Mouse (Mus musculus) kidney, adult 2 months (tissue): ENCODE measurements at regions not wholly inside any gene's neighbourhood (a gene's known extent, or its start where the extent isn't known, plus 50 kb on each side); places are given as distances from the start of the nearest gene placed in this dataset.

ENCODE experiments used
- DNase-seq: peaks from one replicate; pipeline ENCODE4 v3.0.0; 2021
- H3K27ac ChIP-seq: fragments of 200-500 bp; 2 replicates; pipeline ENCODE4 v1.5.1; 2012; ENCODE audit warnings: low read depth, low read length, control low read depth, inconsistent platforms; ENCODE audit not compliant: insufficient read depth
- H3K27me3 ChIP-seq: fragments of 200-500 bp; replicated peaks from 2 replicates; pipeline ENCODE4 v1.6.1; 2012; ENCODE audit warnings: mild to moderate bottlenecking, moderate library complexity, low read length, inconsistent platforms; ENCODE audit not compliant: control insufficient read depth, insufficient read depth
- H3K36me3 ChIP-seq: fragments of 200-500 bp; 2 replicates; pipeline ENCODE4 v1.6.1; 2012; ENCODE audit warnings: mild to moderate bottlenecking, moderate library complexity, low read length, inconsistent platforms; ENCODE audit not compliant: control insufficient read depth, insufficient read depth
- H3K4me1 ChIP-seq: fragments of 200-500 bp; 2 replicates; pipeline ENCODE4 v1.6.1; 2011; ENCODE audit warnings: low read length; ENCODE audit not compliant: control insufficient read depth, insufficient read depth
- H3K4me3 ChIP-seq: fragments of 200-500 bp; 2 replicates; pipeline ENCODE4 v1.5.1; 2011; ENCODE audit warnings: mild to moderate bottlenecking, low read depth, low read length, control low read depth; ENCODE audit not compliant: insufficient read depth
- CTCF ChIP-seq: fragments of 200-500 bp; conservative IDR thresholded peaks from 2 replicates; pipeline ENCODE4 v1.5.1; 2011; ENCODE audit warnings: low read depth, mild to moderate bottlenecking, control low read depth, low read length, moderate library complexity, mixed read lengths; ENCODE audit not compliant: insufficient read depth, insufficient read length
- POLR2A ChIP-seq: fragments of 200-500 bp; IDR thresholded peaks from one replicate; pipeline ENCODE4 v1.6.1; 2011; ENCODE audit warnings: low read depth, low read length, control low read depth
- WGBS: fragments of 180-500 bp; shearing (Covaris S2); methylation state at CpG from one replicate; pipeline ENCODE4 v1.1.7; 2018; 5-methylcytosine and 5-hydroxymethylcytosine counted together

DNA sequence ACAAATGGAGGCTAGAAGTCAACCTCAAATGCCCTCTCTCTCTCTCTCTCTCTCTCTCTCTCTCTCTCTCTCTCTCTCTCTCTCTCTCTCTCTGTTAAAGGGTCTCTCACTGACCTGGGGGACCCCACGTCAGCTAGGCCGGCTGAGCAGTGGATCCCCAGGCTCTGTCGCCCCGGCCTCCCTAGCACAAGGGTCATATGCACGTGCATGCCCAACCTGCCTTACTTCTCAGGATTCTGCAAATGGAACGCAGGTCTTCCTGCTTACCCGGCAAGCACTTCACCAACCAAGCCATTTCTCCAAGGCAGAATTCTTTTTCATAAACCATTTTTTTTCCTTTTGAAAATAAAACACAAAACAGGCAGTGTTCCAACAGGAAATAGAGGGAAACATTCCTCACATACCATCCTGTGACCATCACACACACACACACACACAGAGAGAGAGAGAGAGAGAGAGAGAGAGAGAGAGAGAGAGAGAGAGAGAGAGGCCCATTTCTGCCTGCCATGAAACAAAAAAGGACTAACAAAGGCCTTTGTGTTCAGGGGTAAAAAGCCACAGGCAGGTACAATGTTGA, 150.4 kb upstream of the Noct start:
- no peak overlapping the region for H3K4me3 ChIP-seq
- TF ChIP-seq CTCF (no peak), POLR2A (no peak)
- WGBS = 60% methylated on average over 7 of the region's 7 CpGs
- H3K4me1 ChIP-seq = no peaks in the 10 kb centered on the region
- peak; percentile 26 for DNase-seq
- no peaks in the 10 kb centered on the region for H3K27me3 ChIP-seq
- H3K36me3 ChIP-seq = no peaks in the 10 kb centered on the region
- no peak overlapping the region for H3K27ac ChIP-seq

GRCm38 (mm10) chr3:51075219-51075920, 148.9 kb upstream of the Noct start:
- H3K36me3 ChIP-seq = no peaks in the 10 kb centered on the region
- TF ChIP-seq CTCF (no peak), POLR2A (no peak)
- H3K27ac ChIP-seq = no peak overlapping the region
- H3K4me3 ChIP-seq = no peak overlapping the region
- DNase-seq = peak; percentile 51
- H3K4me1 ChIP-seq = no peaks in the 10 kb centered on the region
- H3K27me3 ChIP-seq = no peaks in the 10 kb centered on the region
- 72% methylated on average over 10 of the region's 10 CpGs for WGBS

- TF ChIP-seq CTCF (no peak), POLR2A (no peak)
- H3K27ac ChIP-seq = no peak overlapping the region
- H3K4me3 ChIP-seq = no peak overlapping the region
- 60% methylated on average over 4 of the region's 4 CpGs for WGBS
- H3K4me1 ChIP-seq = no peaks in the 10 kb centered on the region
- no peaks in the 10 kb centered on the region for H3K27me3 ChIP-seq
- no peak for DNase-seq
- no peaks in the 10 kb centered on the region for H3K36me3 ChIP-seq
These were observed 145.8 kb upstream of the Noct start for GRCm38 (mm10) chr3:51078459-51078858.

GRCm38 (mm10) chr3:51080415-51080814, 143.8 kb upstream of the Noct start:
- TF ChIP-seq POLR2A (no peak), CTCF (no peak)
- no peak overlapping the region for H3K27ac ChIP-seq
- DNase-seq = no peak
- no peak overlapping the region for H3K4me3 ChIP-seq
- H3K4me1 ChIP-seq = no peaks in the 10 kb centered on the region
- H3K36me3 ChIP-seq = no peaks in the 10 kb centered on the region
- WGBS = 68% methylated on average over 3 of the region's 3 CpGs
- H3K27me3 ChIP-seq = no peaks in the 10 kb centered on the region

GRCm38 (mm10) chr3:51080855-51081254, 143.4 kb upstream of the Noct start:
- WGBS = 79% methylated on average over 7 of the region's 7 CpGs
- no peak for DNase-seq
- no peak for TF ChIP-seq POLR2A
- no peak for TF ChIP-seq CTCF
- H3K36me3 ChIP-seq = no peaks in the 10 kb centered on the region
- H3K4me1 ChIP-seq = no peaks in the 10 kb centered on the region
- no peak overlapping the region for H3K4me3 ChIP-seq
- H3K27ac ChIP-seq = no peak overlapping the region
- no peaks in the 10 kb centered on the region for H3K27me3 ChIP-seq

DNA sequence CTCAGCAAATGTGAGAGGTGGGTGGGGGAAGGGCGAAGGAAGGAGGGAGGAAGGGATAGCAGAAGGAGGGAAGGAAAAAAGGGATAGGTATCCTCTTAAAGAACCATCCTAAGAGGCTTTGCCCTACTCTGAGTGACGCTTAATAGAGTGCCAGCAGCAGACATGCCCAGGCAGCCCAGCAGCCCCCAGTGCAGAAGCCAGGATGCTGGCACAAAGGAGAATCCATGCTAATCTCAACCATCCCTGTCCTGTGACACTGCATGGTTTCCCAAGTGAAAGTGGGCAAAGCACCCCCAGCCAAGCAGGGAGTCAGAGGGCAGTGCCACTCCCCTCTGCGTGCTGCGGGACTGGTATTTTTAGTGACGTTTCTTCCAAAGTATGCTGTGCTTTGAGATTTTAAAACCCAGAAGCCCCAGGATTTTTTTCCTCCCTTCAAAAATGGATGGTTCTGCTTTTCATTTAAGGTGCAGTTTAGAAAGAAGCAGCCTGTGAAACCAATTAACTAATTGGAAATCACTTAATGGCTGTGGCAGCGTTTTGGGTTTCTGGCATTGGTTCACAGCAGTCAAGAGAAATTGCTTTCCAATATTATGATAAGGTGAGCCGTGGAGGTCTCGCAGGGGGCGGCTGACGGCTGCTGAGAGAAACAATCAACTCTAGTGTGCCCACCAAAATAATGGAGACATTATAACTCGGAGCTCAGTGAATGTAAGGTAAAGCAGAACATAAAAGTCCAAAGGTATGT, 141.2 kb upstream of the Noct start:
- no peak for TF ChIP-seq CTCF
- TF ChIP-seq POLR2A = no peak
- Histone ChIP-seq H3K36me3 (no peaks in the 10 kb centered on the region), H3K27ac (no peak overlapping the region), H3K27me3 (no peaks in the 10 kb centered on the region), H3K4me3 (no peak overlapping the region), H3K4me1 (no peaks in the 10 kb centered on the region)
- 68% methylated on average over 11 of the region's 11 CpGs for WGBS
- DNase-seq = no peak

- Histone ChIP-seq H3K27ac (no peak overlapping the region), H3K4me1 (no peaks in the 10 kb centered on the region), H3K27me3 (no peaks in the 10 kb centered on the region), H3K4me3 (no peak overlapping the region), H3K36me3 (no peaks in the 10 kb centered on the region)
- WGBS = 66% methylated on average over 7 of the region's 7 CpGs
- TF ChIP-seq CTCF (no peak), POLR2A (no peak)
- DNase-seq = no peak
These were observed 140.7 kb upstream of the Noct start for GRCm38 (mm10) chr3:51083583-51083982.
